Mouse (Mus musculus) neural tube, embryonic 13.5 days (tissue): Measurements from ENCODE around the gene RPS10-NUDT3. TPM values are rescaled to one million over a fixed set of nuclear protein-coding genes. Genes with fewer than 3 reads are reported as not detected.
A peak's percentile ranks its signal among the peaks of the same experiment; 100 is the strongest.
"Not testable (repeated sequence)": the region's sequence is repeated elsewhere in the genome, so short reads cannot be mapped to it uniquely, and the experiment has no call there.

Experiments used
- ATAC-seq: fragments of 200-750 bp; cut with Nextera tagmentation; 2 replicates; pipeline ENCODE4 v1.8.0; 2017; ENCODE audit warnings: low read depth, mild to moderate bottlenecking, moderate TSS enrichment, moderate library complexity
- H3K27ac ChIP-seq: fragments of 300-500 bp; sonication (generic); replicated peaks from 2 replicates; pipeline ENCODE4 v1.5.1; 2015; ENCODE audit warnings: moderate library complexity, mild to moderate bottlenecking, inconsistent platforms
- H3K27me3 ChIP-seq: fragments of 300-500 bp; sonication (generic); 2 replicates; pipeline ENCODE4 v1.6.1; 2015; ENCODE audit warnings: mild to moderate bottlenecking, inconsistent platforms
- H3K36me3 ChIP-seq: fragments of 300-500 bp; sonication (generic); 2 replicates; pipeline ENCODE4 v1.6.1; 2015; ENCODE audit warnings: mild to moderate bottlenecking, inconsistent platforms
- H3K4me1 ChIP-seq: fragments of 300-500 bp; sonication (generic); replicated peaks from 2 replicates; pipeline ENCODE4 v1.6.1; 2015; ENCODE audit warnings: inconsistent platforms
- H3K4me2 ChIP-seq: fragments of 300-500 bp; sonication (generic); 2 replicates; pipeline ENCODE4 v1.6.1; 2015; ENCODE audit warnings: inconsistent platforms, mild to moderate bottlenecking, moderate library complexity
- H3K4me3 ChIP-seq: fragments of 300-500 bp; sonication (generic); 2 replicates; pipeline ENCODE4 v1.5.1; 2015; ENCODE audit warnings: mild to moderate bottlenecking, inconsistent platforms
- H3K9ac ChIP-seq: fragments of 300-500 bp; sonication (generic); 2 replicates; pipeline ENCODE4 v1.6.1; 2015; ENCODE audit warnings: moderate library complexity, mild to moderate bottlenecking, inconsistent platforms
- H3K9me3 ChIP-seq: fragments of 300-500 bp; sonication (generic); 2 replicates; pipeline ENCODE4 v1.6.1; 2016; ENCODE audit warnings: inconsistent platforms
- WGBS: fragments of 180-500 bp; shearing (Covaris S2); methylation state at CpG from one replicate; pipeline ENCODE4 v1.1.7; 2015; 5-methylcytosine and 5-hydroxymethylcytosine counted together
- polyA plus RNA-seq: library from polyadenylated mRNA; unstranded; fragments of >200 nt; fragmentation: Nextera tagmentation; extraction: Ambion mirVana; gene quantifications from 2 replicates; pipeline ENCODE4 v1.2.1, GENCODE M21; 2015

Gene RPS10-NUDT3
- polyA plus RNA-seq, 1 experiment from 2014 or later: not detected

DNA sequence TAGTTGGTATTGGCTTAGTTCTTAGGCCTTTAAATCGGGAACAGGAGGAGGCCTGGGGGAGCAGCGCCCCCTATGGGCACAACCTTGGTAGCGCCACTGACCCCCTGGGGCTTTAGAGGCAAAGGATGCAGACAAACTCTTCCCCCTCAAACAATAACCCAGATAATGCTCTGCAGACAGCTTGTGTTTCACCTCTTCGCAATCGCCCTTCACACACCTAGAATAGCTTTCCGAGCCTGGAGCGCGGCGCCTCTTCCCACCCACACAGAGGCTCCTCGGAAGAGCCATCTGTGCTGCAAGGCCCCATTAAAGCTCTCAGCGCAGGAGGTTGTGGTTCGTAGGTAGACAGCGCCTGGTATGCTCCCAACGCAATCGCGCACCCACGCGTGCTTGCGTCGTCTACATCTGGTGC, 3.9 kb upstream of the RPS10-NUDT3 start:
- peaks cover 44% of the 10 kb centered on the region for H3K4me1 ChIP-seq
- 79% methylated on average over 20 of the region's 20 CpGs for WGBS
- H3K27me3 ChIP-seq: no peaks in the 10 kb centered on the region
- no peak overlapping the region for H3K27ac ChIP-seq
- H3K36me3 ChIP-seq: no peaks in the 10 kb centered on the region
- H3K9ac ChIP-seq: no peak overlapping the region
- ATAC-seq: no peak
- H3K9me3 ChIP-seq: no peaks in the 10 kb centered on the region
- H3K4me2 ChIP-seq: no peak overlapping the region
- H3K4me3 ChIP-seq: no peak overlapping the region

DNA sequence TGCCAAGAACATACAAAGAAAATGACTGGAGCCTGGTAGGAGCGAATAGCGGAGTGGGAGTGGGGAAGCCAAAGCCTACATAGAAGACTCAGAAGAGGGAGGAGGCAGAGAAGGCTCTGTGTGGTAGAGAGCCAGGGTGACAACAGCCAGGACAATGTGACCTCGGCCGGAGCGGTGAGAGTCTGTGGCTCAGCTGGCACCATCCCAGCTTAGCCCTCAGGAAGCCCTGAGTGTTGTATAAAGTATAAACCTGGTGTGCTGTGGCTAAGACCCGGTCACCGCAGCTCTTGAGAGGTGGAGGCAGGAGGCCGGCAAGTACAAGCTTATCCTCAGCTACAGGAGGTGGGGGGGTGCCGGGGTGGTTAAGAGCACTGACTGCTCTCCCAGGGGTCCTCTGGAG, 2.3 kb upstream of the RPS10-NUDT3 start:
- WGBS: 45% methylated on average over 9 of the region's 9 CpGs
- Histone ChIP-seq H3K9ac (0 out of 2 replicates have a peak overlapping the region, but pooled peaks have one; percentile 17), H3K4me2 (no peak overlapping the region)

GRCm38 (mm10) chr17:27636132-27637020, 1.4 kb upstream of the RPS10-NUDT3 start, which contains the start of gene Rps10:
Rps10 (minus strand) TSS chr17:27636669.
- WGBS: 19% methylated on average over 18 of the region's 18 CpGs
- peak within 1 kb of the TSS; percentile 97 for H3K4me2 ChIP-seq
- peak within 1 kb of the TSS; percentile 89 for H3K9ac ChIP-seq
- no peaks in the 10 kb centered on the region for H3K9me3 ChIP-seq
- H3K36me3 ChIP-seq: peaks cover 23% of the 10 kb centered on the region
- ATAC-seq: no peak
- no peaks in the 10 kb centered on the region for H3K27me3 ChIP-seq
- peaks cover 49% of the 10 kb centered on the region for H3K4me1 ChIP-seq
- peak within 1 kb of the TSS; percentile 93 for H3K27ac ChIP-seq
- H3K4me3 ChIP-seq: peak within 1 kb of the TSS; percentile 70

More for the DNA sequence above, 2.3 kb upstream of the RPS10-NUDT3 start:
- Histone ChIP-seq H3K9me3 (no peaks in the 10 kb centered on the region), H3K4me3 (no peak overlapping the region), H3K27ac (0 out of 2 replicates have a peak overlapping the region, but pooled peaks have one; percentile 28), H3K36me3 (peaks cover 13% of the 10 kb centered on the region), H3K4me1 (peaks cover 43% of the 10 kb centered on the region), H3K27me3 (no peaks in the 10 kb centered on the region)
- no peak for ATAC-seq

- peak overlapping the region; percentile 89 for H3K9ac ChIP-seq
- H3K36me3 ChIP-seq: peaks cover 31% of the 10 kb centered on the region
- H3K9me3 ChIP-seq, ATAC-seq, H3K27me3 ChIP-seq: not testable (repeated sequence)
- peaks cover 49% of the 10 kb centered on the region for H3K4me1 ChIP-seq
- H3K4me3 ChIP-seq: peak overlapping the region; percentile 70
- peak overlapping the region; percentile 97 for H3K4me2 ChIP-seq
- H3K27ac ChIP-seq: peak overlapping the region; percentile 93
- 34% methylated on average over 9 of the region's 9 CpGs for WGBS
These were observed 517 bp upstream of the RPS10-NUDT3 start for GRCm38 (mm10) chr17:27635575-27635903.

GRCm38 (mm10) chr17:27629249-27630020, 5.6 kb downstream of the RPS10-NUDT3 start:
- Histone ChIP-seq H3K4me3 (no peak overlapping the region), H3K9me3 (no peaks in the 10 kb centered on the region), H3K27me3 (no peaks in the 10 kb centered on the region), H3K4me1 (peaks cover 32% of the 10 kb centered on the region), H3K27ac (no peak overlapping the region), H3K36me3 (peaks cover 40% of the 10 kb centered on the region), H3K9ac (no peak overlapping the region), H3K4me2 (no peak overlapping the region)
- 58% methylated on average over 2 of the region's 2 CpGs for WGBS
- ATAC-seq: no peak

- Histone ChIP-seq H3K4me2 (no peak overlapping the region), H3K9me3 (no peaks in the 10 kb centered on the region), H3K4me3 (no peak overlapping the region), H3K27me3 (no peaks in the 10 kb centered on the region), H3K27ac (no peak overlapping the region), H3K36me3 (peaks cover 38% of the 10 kb centered on the region), H3K4me1 (peaks cover 30% of the 10 kb centered on the region), H3K9ac (no peak overlapping the region)
- 91% methylated on average over 8 of the region's 8 CpGs for WGBS
- ATAC-seq: no peak
These were observed 6.6 kb downstream of the RPS10-NUDT3 start for GRCm38 (mm10) chr17:27628376-27628775.

- Histone ChIP-seq H3K4me3 (no peak overlapping the region), H3K9me3 (no peaks in the 10 kb centered on the region), H3K36me3 (peaks cover 29% of the 10 kb centered on the region), H3K27ac (no peak overlapping the region), H3K4me1 (peaks cover 21% of the 10 kb centered on the region), H3K27me3 (no peaks in the 10 kb centered on the region), H3K9ac (no peak overlapping the region), H3K4me2 (no peak overlapping the region)
- no peak for ATAC-seq
- 54% methylated on average over 5 of the region's 5 CpGs for WGBS
These were observed 7.6 kb downstream of the RPS10-NUDT3 start for GRCm38 (mm10) chr17:27627451-27627850.

DNA sequence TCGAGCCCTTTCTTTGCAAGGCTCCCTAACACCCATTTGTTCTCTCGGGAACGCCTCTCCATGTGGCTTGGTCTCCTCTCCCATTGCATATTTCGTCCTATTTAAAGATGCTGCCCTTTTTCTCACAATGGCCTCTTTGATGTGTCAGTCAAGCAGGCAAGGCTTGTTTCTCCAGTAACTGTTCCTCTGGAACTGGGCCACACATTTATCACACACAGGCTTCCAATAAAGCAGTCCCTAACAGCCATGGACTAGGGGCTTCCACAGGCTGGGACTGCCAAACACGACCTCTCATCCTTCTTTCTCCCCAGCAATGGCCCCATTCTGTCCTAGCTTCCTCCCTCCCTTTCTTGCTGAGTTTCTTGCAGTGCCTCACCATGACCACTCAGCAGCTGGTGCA, 8.3 kb downstream of the RPS10-NUDT3 start:
- H3K9ac ChIP-seq: no peak overlapping the region
- peaks cover 13% of the 10 kb centered on the region for H3K4me1 ChIP-seq
- H3K9me3 ChIP-seq: no peaks in the 10 kb centered on the region
- no peak overlapping the region for H3K4me3 ChIP-seq
- whole genome bisulfite sequencing: 15% methylated on average over 5 of the region's 5 CpGs
- no peak overlapping the region for H3K4me2 ChIP-seq
- H3K27me3 ChIP-seq: no peaks in the 10 kb centered on the region
- peak; percentile 15; the same call in 1 of the 2 replicates for ATAC-seq
- H3K36me3 ChIP-seq: peaks cover 21% of the 10 kb centered on the region
- H3K27ac ChIP-seq: 0 out of 2 replicates have a peak overlapping the region, but pooled peaks have one; percentile 18

DNA sequence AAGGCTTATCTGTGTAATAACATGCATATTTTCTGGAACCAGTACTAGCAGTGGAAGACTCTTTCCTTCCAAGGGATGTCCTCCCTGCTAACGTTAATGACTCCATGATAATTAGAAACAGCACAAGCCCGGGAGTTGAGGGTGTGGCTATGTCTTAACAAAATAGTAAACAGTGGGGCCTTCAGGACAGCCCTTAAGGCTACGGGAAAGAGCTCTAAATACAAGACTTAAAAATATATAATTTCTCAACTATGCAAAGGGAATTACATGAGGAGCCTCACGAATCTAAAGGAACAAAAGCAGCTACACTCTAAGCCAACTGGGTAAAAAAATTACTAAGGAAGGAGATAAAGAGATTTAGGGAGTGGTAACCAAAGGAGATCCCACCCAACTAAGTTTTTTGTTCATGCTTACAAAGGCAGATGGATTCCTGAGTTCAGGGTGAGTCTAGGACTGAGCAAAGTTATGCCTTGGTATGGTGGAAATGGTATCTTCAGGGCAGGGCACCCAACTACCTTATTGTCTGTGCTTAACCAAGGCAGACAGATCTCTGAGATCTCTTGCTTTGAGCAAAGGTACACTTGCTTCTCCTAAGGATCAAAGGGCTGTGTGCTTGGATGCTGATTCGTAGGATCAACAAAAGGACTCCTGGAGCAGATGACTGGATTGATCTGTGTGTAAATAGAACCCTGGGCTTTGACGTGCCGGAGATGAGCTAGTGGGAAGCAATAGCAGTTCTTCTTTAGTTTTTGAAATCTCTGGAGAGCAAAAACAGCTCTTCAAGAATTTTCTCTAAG, 9.4 kb downstream of the RPS10-NUDT3 start:
- Histone ChIP-seq H3K36me3 (peaks cover 11% of the 10 kb centered on the region), H3K4me3 (no peak overlapping the region), H3K9me3 (no peaks in the 10 kb centered on the region), H3K27ac (no peak overlapping the region), H3K4me2 (no peak overlapping the region), H3K9ac (no peak overlapping the region), H3K4me1 (peaks cover 23% of the 10 kb centered on the region), H3K27me3 (no peaks in the 10 kb centered on the region)
- WGBS: 49% methylated on average over 7 of the region's 7 CpGs
- no peak for ATAC-seq

DNA sequence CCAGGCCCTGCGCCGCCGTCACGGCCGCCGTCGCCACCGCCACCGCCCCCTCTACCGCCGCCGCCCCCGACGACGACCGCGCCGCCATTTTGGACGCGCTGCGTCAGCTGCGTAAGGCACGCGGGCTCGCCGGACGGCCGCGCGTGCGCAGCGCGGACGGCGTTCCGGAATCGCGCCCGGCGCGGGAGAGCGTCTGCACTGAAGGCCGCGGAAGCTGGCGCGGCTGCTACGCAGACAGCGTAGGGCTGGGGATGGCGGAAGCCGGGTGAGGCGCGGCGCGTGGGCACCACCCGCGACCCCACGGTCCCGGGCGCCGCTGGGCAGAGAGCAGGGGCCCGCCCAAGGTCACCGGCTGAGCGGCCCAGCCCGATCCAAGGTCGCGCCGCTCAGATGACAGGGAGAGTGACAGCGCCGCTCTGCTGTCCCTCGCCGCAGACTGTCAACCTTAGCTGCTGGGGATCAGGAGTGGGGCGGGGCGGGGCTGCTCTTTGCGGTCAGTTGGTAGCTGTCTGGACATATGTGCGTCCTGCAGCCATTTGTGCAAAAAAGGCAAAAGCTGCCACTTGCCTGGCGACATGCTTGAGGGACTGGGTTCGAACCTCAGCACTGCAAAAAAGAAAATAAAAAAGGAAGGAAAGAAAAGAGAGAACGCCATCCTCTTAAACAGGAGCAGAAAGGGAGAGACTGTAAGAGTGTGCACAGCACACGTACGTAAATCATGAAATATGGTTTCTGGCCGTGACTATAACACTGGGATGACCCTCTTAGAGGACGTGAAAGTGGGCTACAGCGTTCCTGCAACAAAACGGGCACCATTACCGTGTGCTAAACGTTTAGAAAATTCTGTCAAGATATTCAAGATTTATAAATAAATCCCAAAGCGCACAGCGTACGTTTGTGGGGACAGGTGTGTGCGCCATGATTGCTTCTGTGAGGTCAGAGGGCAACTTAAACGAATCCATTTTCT, 11.4 kb downstream of the RPS10-NUDT3 start, which contains the start of gene Nudt3:
Gene Nudt3, minus strand, starts transcription at position 136 of the 967 bp plus-strand sequence.
- ATAC-seq: peak; percentile 89
- WGBS: 8% methylated on average over 69 of the region's 91 CpGs
- peak within 1 kb of the TSS; percentile 86 for H3K4me2 ChIP-seq

More for the DNA sequence above, 11.4 kb downstream of the RPS10-NUDT3 start, which contains the start of gene Nudt3:
- H3K9ac ChIP-seq: peak within 1 kb of the TSS; percentile 99
- peaks cover 42% of the 10 kb centered on the region for H3K4me1 ChIP-seq
- peak within 1 kb of the TSS; percentile 89 for H3K4me3 ChIP-seq
- peaks cover 5% of the 10 kb centered on the region; the same call in 1 of the 2 replicates for H3K36me3 ChIP-seq
- no peaks in the 10 kb centered on the region for H3K27me3 ChIP-seq
- peak within 1 kb of the TSS; percentile 99 for H3K27ac ChIP-seq
- H3K9me3 ChIP-seq: no peaks in the 10 kb centered on the region
